Mouse (Mus musculus): Measurements from ENCODE around the gene Ammecr1.

- TF ChIP-seq CTCF (conservative IDR thresholded peaks at IDR 0.05; ENCODE audit: low read length) (no peak), NANOG (IDR thresholded peaks at IDR 0.05; ENCODE audit: borderline replicate concordance, low read length) (no peak), POU5F1 (IDR thresholded peaks at IDR 0.05; ENCODE audit: borderline replicate concordance, low read length) (no peak)
These were observed 28.0 kb upstream of the Ammecr1 start for GRCm38 (mm10) chrX:142994514-142994913.

All from E14TG2a.4 (cell line).